Mouse (Mus musculus): ENCODE data around the gene Dlx3. TPM values are rescaled to one million over a fixed set of nuclear protein-coding genes. Genes with fewer than 3 reads are reported as not detected.

Dlx3 gene
- polyA plus RNA-seq, 2 experiments, result 0.01 TPM; not detected in 1

- H3K4me3 ChIP-seq (ENCODE audit: insufficient read depth in 1 of 2, low read depth in 2 of 2, low read length in 2 of 2), result no peak overlapping the region
- DNase-seq (ENCODE audit: low read depth in 3 of 3, low spot score in 3 of 3), result no peak
- no peaks in the 10 kb centered on the region for H3K4me1 ChIP-seq (replicated peaks; ENCODE audit: control insufficient read depth in 2 of 2, insufficient read depth in 2 of 2, low read length in 1 of 2)
- H3K36me3 ChIP-seq (replicated peaks; ENCODE audit: control insufficient read depth, insufficient read depth, low read depth), result no peaks in the 10 kb centered on the region
- TF ChIP-seq EP300 (IDR thresholded peaks at IDR 0.05; ENCODE audit: low read depth) (no peak), CTCF (IDR thresholded peaks at IDR 0.05; ENCODE audit: low read depth) (no peak)
- H3K9ac ChIP-seq (replicated peaks), result no peak overlapping the region
- WGBS (ENCODE audit: insufficient replicate concordance), result 4% methylated on average over 27 of the region's 27 CpGs
- no peak overlapping the region for H3K4me2 ChIP-seq (ENCODE audit: low read depth)
- no peak for ATAC-seq (ENCODE audit: insufficient read depth)
- no peak overlapping the region for H3K27ac ChIP-seq
- peaks cover 73% of the 10 kb centered on the region for H3K27me3 ChIP-seq (ENCODE audit: control insufficient read depth, insufficient read depth, low read length)
- no peaks in the 10 kb centered on the region for H3K9me3 ChIP-seq (ENCODE audit: control insufficient read depth, low read length)
Observed at GRCm38 (mm10) chr11:95149462-95150268, 29.7 kb downstream of the Dlx3 start.

GRCm38 (mm10) chr11:95150269-95151049, 30.5 kb downstream of the Dlx3 start:
- DNase-seq (ENCODE audit: low read depth in 3 of 3, low spot score in 3 of 3), result no peak

GRCm38 (mm10) chr11:95153116-95153515, 33.2 kb downstream of the Dlx3 start:
- H3K36me3 ChIP-seq (replicated peaks; ENCODE audit: control insufficient read depth, insufficient read depth, low read depth), result no peaks in the 10 kb centered on the region
- no peak overlapping the region for H3K4me3 ChIP-seq (ENCODE audit: insufficient read depth in 1 of 2, low read depth in 2 of 2, low read length in 2 of 2)
- no peak for TF ChIP-seq CTCF (IDR thresholded peaks at IDR 0.05; ENCODE audit: low read depth)
- TF ChIP-seq EP300 (IDR thresholded peaks at IDR 0.05; ENCODE audit: low read depth), result no peak
- H3K9ac ChIP-seq (replicated peaks), result no peak overlapping the region
- no peak overlapping the region for H3K27ac ChIP-seq
- no peak for ATAC-seq (ENCODE audit: insufficient read depth)
- 31% methylated on average over 5 of the region's 5 CpGs for WGBS (ENCODE audit: insufficient replicate concordance)
- no peaks in the 10 kb centered on the region for H3K9me3 ChIP-seq (ENCODE audit: control insufficient read depth, low read length)
- no peak overlapping the region for H3K4me2 ChIP-seq (ENCODE audit: low read depth)
- H3K27me3 ChIP-seq (ENCODE audit: control insufficient read depth, insufficient read depth, low read length), result peaks cover 42% of the 10 kb centered on the region
- DNase-seq (ENCODE audit: low read depth in 3 of 3, low spot score in 3 of 3), result no peak
- no peaks in the 10 kb centered on the region for H3K4me1 ChIP-seq (replicated peaks; ENCODE audit: control insufficient read depth in 2 of 2, insufficient read depth in 2 of 2, low read length in 1 of 2)

More at GRCm38 (mm10) chr11:95150269-95151049, 30.5 kb downstream of the Dlx3 start:
- Histone ChIP-seq H3K4me2 (ENCODE audit: low read depth) (no peak overlapping the region), H3K4me3 (ENCODE audit: insufficient read depth in 1 of 2, low read depth in 2 of 2, low read length in 2 of 2) (no peak overlapping the region), H3K9me3 (ENCODE audit: control insufficient read depth, low read length) (no peaks in the 10 kb centered on the region), H3K9ac (replicated peaks) (no peak overlapping the region), H3K27ac (no peak overlapping the region), H3K36me3 (replicated peaks; ENCODE audit: control insufficient read depth, insufficient read depth, low read depth) (no peaks in the 10 kb centered on the region), H3K27me3 (ENCODE audit: control insufficient read depth, insufficient read depth, low read length) (peaks cover 65% of the 10 kb centered on the region), H3K4me1 (replicated peaks; ENCODE audit: control insufficient read depth in 2 of 2, insufficient read depth in 2 of 2, low read length in 1 of 2) (no peaks in the 10 kb centered on the region)
- no peak for ATAC-seq (ENCODE audit: insufficient read depth)
- no peak for TF ChIP-seq CTCF (IDR thresholded peaks at IDR 0.05; ENCODE audit: low read depth)
- no peak for TF ChIP-seq EP300 (IDR thresholded peaks at IDR 0.05; ENCODE audit: low read depth)
- WGBS (ENCODE audit: insufficient replicate concordance), result 4% methylated on average over 33 of the region's 33 CpGs

- no peak overlapping the region for H3K27ac ChIP-seq
- no peaks in the 10 kb centered on the region for H3K36me3 ChIP-seq (replicated peaks; ENCODE audit: control insufficient read depth, insufficient read depth, low read depth)
- no peaks in the 10 kb centered on the region for H3K4me1 ChIP-seq (replicated peaks; ENCODE audit: control insufficient read depth in 2 of 2, insufficient read depth in 2 of 2, low read length in 1 of 2)
- H3K9me3 ChIP-seq (ENCODE audit: control insufficient read depth, low read length), result no peaks in the 10 kb centered on the region
- H3K9ac ChIP-seq (replicated peaks), result no peak overlapping the region
- peaks cover 36% of the 10 kb centered on the region for H3K27me3 ChIP-seq (ENCODE audit: control insufficient read depth, insufficient read depth, low read length)
- DNase-seq (ENCODE audit: low read depth in 3 of 3, low spot score in 3 of 3) (no peak), ATAC-seq (ENCODE audit: insufficient read depth) (no peak)
- no peak overlapping the region for H3K4me2 ChIP-seq (ENCODE audit: low read depth)
- no peak overlapping the region for H3K4me3 ChIP-seq (ENCODE audit: insufficient read depth in 1 of 2, low read depth in 2 of 2, low read length in 2 of 2)
- 58% methylated on average over 5 of the region's 5 CpGs for WGBS (ENCODE audit: insufficient replicate concordance)
- no peak for TF ChIP-seq CTCF (IDR thresholded peaks at IDR 0.05; ENCODE audit: low read depth)
- TF ChIP-seq EP300 (IDR thresholded peaks at IDR 0.05; ENCODE audit: low read depth), result no peak
Observed at GRCm38 (mm10) chr11:95153681-95154080, 33.8 kb downstream of the Dlx3 start.

GRCm38 (mm10) chr11:95155511-95155910, 35.6 kb downstream of the Dlx3 start:
- Histone ChIP-seq H3K4me1 (replicated peaks; ENCODE audit: control insufficient read depth in 2 of 2, insufficient read depth in 2 of 2, low read length in 1 of 2) (no peaks in the 10 kb centered on the region), H3K9me3 (ENCODE audit: control insufficient read depth, low read length) (no peaks in the 10 kb centered on the region), H3K4me3 (ENCODE audit: insufficient read depth in 1 of 2, low read depth in 2 of 2, low read length in 2 of 2) (no peak overlapping the region), H3K27me3 (ENCODE audit: control insufficient read depth, insufficient read depth, low read length) (peaks cover 18% of the 10 kb centered on the region), H3K27ac (no peak overlapping the region), H3K4me2 (ENCODE audit: low read depth) (no peak overlapping the region), H3K9ac (replicated peaks) (no peak overlapping the region), H3K36me3 (replicated peaks; ENCODE audit: control insufficient read depth, insufficient read depth, low read depth) (no peaks in the 10 kb centered on the region)
- ATAC-seq (ENCODE audit: insufficient read depth) (no peak), DNase-seq (ENCODE audit: low read depth in 3 of 3, low spot score in 3 of 3) (no peak)
- WGBS (ENCODE audit: insufficient replicate concordance), result 61% methylated on average over 2 of the region's 2 CpGs
- TF ChIP-seq CTCF (IDR thresholded peaks at IDR 0.05; ENCODE audit: low read depth) (no peak), EP300 (IDR thresholded peaks at IDR 0.05; ENCODE audit: low read depth) (no peak)

All from liver, embryonic 14.5 days (tissue).